Mouse (Mus musculus) heart, adult 2 months (tissue): ENCODE results near the gene Slc27a1. TPM values are rescaled to one million over a fixed set of nuclear protein-coding genes. Genes with fewer than 3 reads are reported as not detected.

Source experiments
- DNase-seq, 2 experiments: peaks; one replicate each; pipeline ENCODE4 v3.0.0; 2021
- H3K27ac ChIP-seq: fragments of 200-600 bp; 2 replicates; pipeline ENCODE4 v1.8.1; 2022
- H3K27me3 ChIP-seq: fragments of 200-500 bp; 2 replicates; pipeline ENCODE4 v1.6.1; 2012; ENCODE audit warnings: mild to moderate bottlenecking, low read length, inconsistent platforms, mixed read lengths; ENCODE audit not compliant: control insufficient read depth, insufficient read depth
- H3K36me3 ChIP-seq: fragments of 200-500 bp; 2 replicates; pipeline ENCODE4 v1.6.1; 2012; ENCODE audit warnings: low read length, inconsistent platforms; ENCODE audit not compliant: control insufficient read depth, insufficient read depth
- H3K4me1 ChIP-seq: fragments of 200-500 bp; 2 replicates; pipeline ENCODE4 v1.6.1; 2011; ENCODE audit warnings: low read length; ENCODE audit not compliant: control insufficient read depth, insufficient read depth
- H3K4me3 ChIP-seq: fragments of 200-600 bp; 2 replicates; pipeline ENCODE4 v1.8.1; 2022
- H3K79me2 ChIP-seq: fragments of 200-500 bp; replicated peaks from 2 replicates; pipeline ENCODE4 v1.6.1; 2012; ENCODE audit warnings: mild to moderate bottlenecking, inconsistent platforms, low read length, moderate library complexity, mixed read lengths; ENCODE audit not compliant: control insufficient read depth, insufficient read depth
- H3K9ac ChIP-seq: fragments of 200-500 bp; 2 replicates; pipeline ENCODE4 v1.6.1; 2012; ENCODE audit warnings: low read depth, mild to moderate bottlenecking, control low read depth, inconsistent platforms, low read length, mixed read lengths
- CTCF ChIP-seq: fragments of 200-600 bp; IDR thresholded peaks from 2 replicates; pipeline ENCODE4 v1.8.1; 2022; ENCODE audit warnings: antibody characterized with exemption, mild to moderate bottlenecking, moderate library complexity
- EP300 ChIP-seq: fragments of 200-500 bp; IDR thresholded peaks from 2 replicates; pipeline ENCODE4 v1.6.1; 2011; ENCODE audit warnings: low read depth, low read length, control low read depth; ENCODE audit not compliant: insufficient read depth
- POLR2A ChIP-seq: fragments of 200-500 bp; IDR thresholded peaks from 2 replicates; pipeline ENCODE4 v1.6.1; 2011; ENCODE audit warnings: mild to moderate bottlenecking, low read depth, low read length, control low read depth; ENCODE audit not compliant: insufficient read depth
- WGBS: fragments of 180-500 bp; shearing (Covaris S2); methylation state at CpG from one replicate; pipeline ENCODE4 v1.1.7; 2018; 5-methylcytosine and 5-hydroxymethylcytosine counted together
- intact Hi-C: fragments of 180-260 bp; cut with DNase I; formaldehyde crosslinking; loops from one replicate; pipeline ENCODE4 v1.15.1; 2025
- polyA plus RNA-seq: library from polyadenylated mRNA; depleted of rRNA; stranded (reverse); fragments of >200 nt; gene quantifications from 2 replicates; pipeline ENCODE4 v1.2.3, GENCODE M21; 2012
- total RNA-seq, 2 experiments: library from RNA; stranded (reverse); gene quantifications; 2 replicates each; pipeline ENCODE4 v1.2.3; 2021

Slc27a1 gene
- total and polyA plus RNA-seq, 3 experiments, result 159 to 227 (median 191) TPM

DNA sequence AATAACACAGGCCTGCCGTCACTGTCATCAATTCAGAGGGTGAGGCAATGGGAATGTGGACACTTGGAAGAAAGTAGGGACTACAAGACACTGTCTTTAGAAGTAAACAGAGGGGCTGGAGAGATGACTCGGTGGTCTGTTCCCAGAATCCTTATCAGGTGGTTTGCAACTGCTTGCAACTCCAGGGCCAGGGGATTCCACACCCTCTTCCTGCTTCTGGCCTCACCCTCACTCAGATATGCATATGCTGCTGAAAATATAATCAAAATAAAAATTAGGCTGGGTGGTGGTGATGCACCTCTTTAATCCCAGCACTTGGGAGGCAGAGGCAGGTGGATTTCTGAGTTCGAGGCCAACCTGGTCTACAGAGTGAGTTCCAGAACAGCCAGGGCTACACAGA is 8.6 kb upstream of the Slc27a1 start:
- H3K4me3 ChIP-seq, result no peak overlapping the region
- no peak overlapping the region for H3K27ac ChIP-seq
- TF ChIP-seq CTCF (no peak), EP300 (no peak), POLR2A (no peak)
- no peaks in the 10 kb centered on the region for H3K36me3 ChIP-seq
- no peaks in the 10 kb centered on the region; the same call in 1 of the 2 replicates for H3K4me1 ChIP-seq
- H3K27me3 ChIP-seq, result peaks cover 7% of the 10 kb centered on the region
- H3K9ac ChIP-seq, result no peak overlapping the region
- DNase-seq, result no peak
- H3K79me2 ChIP-seq, result no peaks in the 10 kb centered on the region
- 70% methylated on average over 3 of the region's 3 CpGs for WGBS
- intact Hi-C loops, result no loop called here

DNA sequence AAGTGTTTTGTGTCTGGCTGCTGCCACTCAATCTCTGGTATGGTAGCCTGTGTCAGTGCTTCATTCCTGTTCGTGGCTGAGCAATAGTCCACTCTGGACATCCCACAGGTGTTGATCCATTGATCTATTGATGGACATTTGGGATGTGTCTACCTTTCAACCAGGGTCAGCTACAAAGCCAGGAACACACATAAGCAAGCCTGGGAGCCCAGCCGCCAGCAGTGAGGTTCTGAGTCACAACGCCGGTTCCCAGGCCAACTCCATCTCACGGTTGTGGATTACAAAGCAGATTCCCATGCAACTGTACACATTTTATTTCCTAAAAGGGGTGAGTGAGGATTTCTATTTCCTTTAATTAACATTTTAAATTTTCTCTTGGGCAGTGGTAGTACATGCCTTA is 7.9 kb upstream of the Slc27a1 start:
- Histone ChIP-seq H3K9ac (no peak overlapping the region), H3K27ac (no peak overlapping the region), H3K4me1 (no peaks in the 10 kb centered on the region; the same call in 1 of the 2 replicates), H3K27me3 (peaks cover 7% of the 10 kb centered on the region), H3K79me2 (no peaks in the 10 kb centered on the region), H3K36me3 (no peaks in the 10 kb centered on the region), H3K4me3 (no peak overlapping the region)
- WGBS, result 77% methylated on average over 5 of the region's 5 CpGs
- intact Hi-C loops, result loop anchor here (1.0 kb wide), 3 partner anchors 36 to 100 kb away; no protein-coding TSS in a partner anchor
- TF ChIP-seq POLR2A, result no peak
- TF ChIP-seq CTCF, result no peak
- TF ChIP-seq EP300, result no peak
- no peak for DNase-seq

DNA sequence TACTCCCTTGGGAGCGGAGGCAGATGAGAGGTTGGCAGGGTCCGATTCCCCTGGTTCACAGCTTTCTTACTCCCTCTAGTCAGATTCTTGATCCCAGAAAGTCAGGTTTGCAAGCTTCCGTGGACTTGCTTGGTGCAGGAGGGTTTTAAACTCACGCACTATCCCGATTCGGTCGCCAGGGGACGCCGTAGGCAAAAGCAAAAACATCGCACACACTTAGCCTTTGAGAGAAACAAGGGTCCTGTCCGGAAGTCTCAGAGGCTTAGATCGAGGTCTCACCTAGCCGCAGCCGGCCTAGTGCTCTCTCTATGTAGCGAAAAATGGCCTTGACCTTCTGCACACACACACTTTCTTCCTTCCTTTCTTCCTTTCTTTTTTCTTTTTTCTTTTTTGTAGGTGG is 7.3 kb upstream of the Slc27a1 start:
- intact Hi-C loops, result loop anchor here (1.0 kb wide), 3 partner anchors 35 to 99 kb away; no protein-coding TSS in a partner anchor
- Histone ChIP-seq H3K9ac (no peak overlapping the region), H3K27me3 (peaks cover 7% of the 10 kb centered on the region), H3K4me3 (no peak overlapping the region), H3K36me3 (no peaks in the 10 kb centered on the region), H3K27ac (no peak overlapping the region), H3K79me2 (no peaks in the 10 kb centered on the region), H3K4me1 (no peaks in the 10 kb centered on the region; the same call in 1 of the 2 replicates)
- peak; percentile 92 for TF ChIP-seq CTCF
- TF ChIP-seq EP300, result peak; percentile 94
- no peak for TF ChIP-seq POLR2A
- 4% methylated on average over 15 of the region's 15 CpGs for WGBS
- DNase-seq, result peak; percentile 55 to 72

DNA sequence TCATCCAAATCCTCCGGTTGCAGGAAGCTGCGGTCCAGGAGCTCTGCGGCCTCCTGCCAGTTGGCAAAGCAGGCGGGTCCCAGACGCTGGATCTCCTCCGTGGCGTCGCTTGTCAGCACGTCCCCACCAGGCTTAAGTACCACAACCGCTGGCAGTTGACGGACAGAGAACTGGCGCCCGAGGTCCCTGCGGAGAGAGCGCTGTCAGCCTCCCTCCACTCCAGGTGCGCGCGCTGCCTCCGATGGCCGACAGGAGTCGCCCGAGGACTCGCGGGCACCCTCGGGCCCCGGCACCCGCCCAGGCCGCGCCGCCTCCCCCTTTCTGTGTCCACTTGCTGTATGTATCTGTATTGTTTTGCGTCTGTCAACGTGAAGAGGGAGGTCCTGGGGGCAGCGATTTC is 5.9 kb upstream of the Slc27a1 start:
- Histone ChIP-seq H3K36me3 (no peaks in the 10 kb centered on the region), H3K27me3 (peaks cover 7% of the 10 kb centered on the region), H3K79me2 (no peaks in the 10 kb centered on the region), H3K4me3 (peak overlapping the region; percentile 7; the same call in 1 of the 2 replicates), H3K9ac (peak overlapping the region; percentile 55), H3K27ac (peak overlapping the region; percentile 8; the same call in 1 of the 2 replicates), H3K4me1 (peaks cover 2% of the 10 kb centered on the region)
- WGBS, result under 1% methylated on average over 33 of the region's 33 CpGs
- peak; percentile 87 to 91 for DNase-seq
- no peak; the same call in 1 of the 2 replicates for TF ChIP-seq CTCF
- TF ChIP-seq EP300, result 0 out of 2 replicates have a peak, but pooled peaks have one; percentile 10
- intact Hi-C loops, result no loop called here

DNA sequence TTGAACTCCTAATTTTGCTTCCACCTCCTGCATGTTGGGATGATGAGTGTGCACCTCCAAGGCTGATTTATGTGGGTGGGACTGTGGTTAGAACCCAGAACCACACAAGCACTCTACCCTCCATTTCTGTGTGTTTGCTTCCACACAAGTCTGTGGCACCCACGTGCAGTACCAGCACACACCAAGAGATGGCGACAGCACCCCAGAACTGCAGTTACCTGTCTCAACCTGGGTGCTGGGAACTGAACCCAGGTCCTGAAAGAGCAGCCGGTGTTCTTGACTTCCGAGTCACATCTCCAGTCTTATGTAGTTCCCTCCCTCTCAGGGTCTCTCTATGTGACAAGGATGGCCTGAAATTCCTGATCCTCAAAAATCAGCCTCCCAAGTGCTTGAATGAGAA is 4.7 kb upstream of the Slc27a1 start:
- no peaks in the 10 kb centered on the region; the same call in 1 of the 2 replicates for H3K27me3 ChIP-seq
- WGBS, result 93% methylated on average over 4 of the region's 4 CpGs
- no peak overlapping the region for H3K27ac ChIP-seq
- TF ChIP-seq CTCF, result peak; percentile 42
- TF ChIP-seq EP300, result no peak
- no peak for TF ChIP-seq POLR2A
- no peaks in the 10 kb centered on the region for H3K36me3 ChIP-seq
- no peak for DNase-seq
- H3K79me2 ChIP-seq, result no peaks in the 10 kb centered on the region
- H3K9ac ChIP-seq, result no peak overlapping the region
- intact Hi-C loops, result no loop called here
- no peak overlapping the region for H3K4me3 ChIP-seq
- H3K4me1 ChIP-seq, result peaks cover 2% of the 10 kb centered on the region

DNA sequence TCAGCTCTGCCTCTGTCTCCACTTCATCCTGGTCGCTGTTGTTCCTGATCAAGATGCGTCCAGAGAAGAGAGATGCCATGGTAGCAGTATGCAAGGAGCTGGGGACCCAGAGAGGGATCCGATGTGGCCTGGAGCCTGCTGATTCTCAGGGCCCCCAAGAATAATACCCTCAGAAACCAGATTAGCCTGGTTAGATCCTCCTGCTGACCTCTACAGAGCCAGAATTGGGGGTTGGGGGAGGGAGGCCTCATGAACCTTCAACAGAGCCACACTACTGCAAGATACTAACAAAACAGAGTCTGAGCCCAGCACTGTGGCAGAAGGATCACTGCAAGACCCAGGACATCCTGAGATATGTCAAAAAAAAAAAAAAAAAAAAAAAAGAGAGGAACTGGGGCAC is 2.2 kb upstream of the Slc27a1 start, which contains the start of gene Nxnl1:
Gene Nxnl1, minus strand, starts transcription at position 101 of the 400 bp plus-strand sequence.
- Histone ChIP-seq H3K9ac (no peak within 1 kb of the TSS), H3K27ac (peak within 1 kb of the TSS; percentile 96), H3K4me3 (no peak within 1 kb of the TSS), H3K36me3 (no peaks in the 10 kb centered on the region), H3K79me2 (no peaks in the 10 kb centered on the region; the same call in 1 of the 2 replicates), H3K27me3 (no peaks in the 10 kb centered on the region; the same call in 1 of the 2 replicates), H3K4me1 (peaks cover 2% of the 10 kb centered on the region)
- intact Hi-C loops, result no loop called here
- TF ChIP-seq CTCF (no peak), POLR2A (no peak), EP300 (no peak)
- WGBS, result 82% methylated on average over 3 of the region's 3 CpGs
- no peak for DNase-seq
